Mouse (Mus musculus): ENCODE measurements around the gene Plekhh2.

GRCm38 (mm10) chr17:84616526-84617074 lies 104.9 kb downstream of the Plekhh2 start:
- no peak for TF ChIP-seq POLR2A (IDR thresholded peaks at IDR 0.05; ENCODE audit: borderline replicate concordance, low read depth, low read length)
- no peak for TF ChIP-seq CTCF (IDR thresholded peaks at IDR 0.05; ENCODE audit: low read depth, low read length)

Data from bone marrow macrophage, adult 2 months (primary cell).